Mouse (Mus musculus) thymus, postnatal 14 days (tissue): ENCODE measurements around the gene Gm16427.
"Not testable (repeated sequence)": the region's sequence is repeated elsewhere in the genome, so short reads cannot be mapped to it uniquely, and the experiment has no call there.

Experiments
- DNase-seq: peaks from one replicate; pipeline ENCODE4 v3.0.0; 2021

Gm16427 gene

GRCm38 (mm10) chr5:93540100-93540499 is at the start of gene Gm16427:
Gm16427 (minus strand) TSS chr5:93540200.
- not testable (repeated sequence) for DNase-seq
